In genomic region chr10:64320332-64320731, GRCm38 (mm10) we compare ENCODE assay signal across 21 mouse cellular contexts.
DNase-seq lines count a peak whose midpoint lies in the region; TF ChIP-seq lines count a peak whose summit lies in the region.
"Had no signal": no experiment of that assay in that cellular context is flagged by ENCODE, and none has a peak within 500 bp of the region (broad histone marks: within the 10 kb centered on the region; RNA-seq: fewer than 3 reads in every experiment).

No protein-coding gene starts in this region.

- H3K27ac ChIP-seq in layer of hippocampus, adult 2 months, result no peak overlapping the region
- H3K27ac ChIP-seq: forebrain, embryonic 10.5 days; heart, embryonic 10.5 days; hindbrain, embryonic 12.5 days; liver, embryonic 14.5 days; lung, embryonic 15.5 days; neural tube, embryonic 13.5 days; stomach, embryonic 15.5 days had no signal

- no peak overlapping the region for H3K4me3 ChIP-seq in layer of hippocampus, adult 2 months
- H3K4me3 ChIP-seq: forebrain, embryonic 10.5 days; heart, embryonic 10.5 days; hindbrain, embryonic 12.5 days; lung, embryonic 15.5 days; neural tube, embryonic 13.5 days; stomach, embryonic 15.5 days had no signal

- intact Hi-C loops in left cerebral cortex, postnatal 4 days (cut with DNase I), result no loop called here
- intact Hi-C loops in heart, postnatal 25 days (cut with DNase I), result no loop called here

- DNase-seq in left cerebral cortex, adult 11 months (ENCODE audit: low spot score), result peak; percentile 19
- no peak for DNase-seq in left cerebral cortex, postnatal 4 days
- peak; percentile 31 to 50 for DNase-seq in layer of hippocampus, adult 2 months (ENCODE audit: low spot score in 2 of 2)
- peak; percentile 5 to 8 for DNase-seq in layer of hippocampus, postnatal 36 days
- peak; percentile 12 to 24 for DNase-seq in right cerebral cortex, postnatal 36 days (ENCODE audit: low spot score in 2 of 2)
- DNase-seq in spleen, postnatal 10 days (ENCODE audit: low spot score in 2 of 2), result no peak
- no peak for DNase-seq in heart, postnatal 25 days (ENCODE audit: low spot score)
- DNase-seq: adrenal gland, postnatal 25 days; B cell, adult 2 months; cerebellum, adult 18-20 months; cerebellum, postnatal 25 days; kidney, adult 18-20 months; kidney, postnatal 14 days; midbrain, embryonic 14.5 days had no signal

- TF ChIP-seq CTCF in layer of hippocampus, adult 2 months (conservative IDR thresholded peaks at IDR 0.05), result no peak

Comparison
In these comparisons a context has a peak if more than half of its experiments do, and no peak if none do; other contexts are left out.
1. DNase-seq: peak in left cerebral cortex, adult 11 months (single experiment), layer of hippocampus, adult 2 months (2 of 2), layer of hippocampus, postnatal 36 days (2 of 2) and right cerebral cortex, postnatal 36 days (2 of 2); none in left cerebral cortex, postnatal 4 days (single experiment), spleen, postnatal 10 days (0 of 2) and heart, postnatal 25 days (single experiment).